Mouse (Mus musculus) kidney, adult 2 months (tissue): ENCODE results near the gene Zfp169.

Experiments
- CTCF ChIP-seq: fragments of 200-500 bp; conservative IDR thresholded peaks from 2 replicates; pipeline ENCODE4 v1.5.1; 2011; ENCODE audit warnings: low read depth, mild to moderate bottlenecking, control low read depth, low read length, moderate library complexity, mixed read lengths; ENCODE audit not compliant: insufficient read depth, insufficient read length
- POLR2A ChIP-seq: fragments of 200-500 bp; IDR thresholded peaks from one replicate; pipeline ENCODE4 v1.6.1; 2011; ENCODE audit warnings: low read depth, low read length, control low read depth

DNA sequence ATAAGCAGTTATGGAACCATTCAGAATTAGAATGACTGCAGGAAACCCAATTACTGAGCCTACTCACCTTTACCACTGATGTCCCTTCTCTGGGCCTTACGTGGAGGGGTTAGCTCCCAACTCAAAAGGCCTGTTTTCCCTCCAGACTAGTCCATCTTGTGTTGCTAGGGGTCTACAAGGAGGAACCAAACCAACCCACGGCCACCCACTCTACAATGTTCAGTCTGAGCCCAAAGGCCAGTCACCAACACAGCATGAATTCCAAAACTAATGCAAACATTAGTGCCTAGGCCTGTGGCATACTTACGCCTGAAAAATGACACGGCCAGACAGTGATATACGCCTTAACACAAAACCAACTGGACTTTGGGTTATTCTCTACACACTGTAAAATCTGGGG lies 20.2 kb upstream of the Zfp169 start:
- no peak for TF ChIP-seq POLR2A
- no peak for TF ChIP-seq CTCF
